Mouse (Mus musculus) lung, postnatal 10 days (tissue): ENCODE measurements around the gene Hist2h2aa1.
"Not testable (repeated sequence)": the region's sequence is repeated elsewhere in the genome, so short reads cannot be mapped to it uniquely, and the experiment has no call there.

Experiments used
- DNase-seq: peaks from one replicate; pipeline ENCODE4 v3.0.0; 2021

Hist2h2aa1 gene

DNA sequence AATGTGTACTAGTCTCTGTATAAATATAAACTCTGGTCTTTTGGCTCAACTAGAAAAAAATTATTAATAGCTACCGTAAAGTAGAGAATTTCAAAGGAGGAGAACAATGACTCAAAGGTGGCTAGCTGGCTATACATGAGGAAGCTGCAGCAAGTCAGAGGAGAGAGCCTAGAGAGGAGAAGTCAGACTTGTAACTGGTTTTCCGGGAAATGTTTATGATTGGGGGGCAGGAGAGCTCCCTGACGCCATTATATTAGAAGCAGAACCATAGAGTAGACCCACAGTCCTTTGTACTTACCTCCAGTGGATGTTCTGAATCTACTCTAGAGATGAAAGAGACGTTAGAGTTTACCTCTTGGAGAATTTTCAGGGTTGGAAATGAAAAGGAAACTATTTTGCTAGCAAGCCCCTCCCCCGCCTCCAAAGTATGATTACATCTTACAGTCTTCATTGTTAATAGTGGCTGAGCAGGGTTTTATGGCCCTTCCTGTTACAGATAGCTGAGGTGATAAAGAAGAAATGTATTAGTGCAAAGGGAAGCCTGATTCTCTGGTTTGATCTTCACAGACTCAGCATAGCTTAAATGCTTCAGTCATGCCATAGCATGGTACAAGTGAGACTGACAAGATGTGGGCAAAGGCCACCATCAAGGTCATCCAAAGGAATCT lies 10.8 kb downstream of the Hist2h2aa1 start:
- DNase-seq: peak; percentile 49

DNA sequence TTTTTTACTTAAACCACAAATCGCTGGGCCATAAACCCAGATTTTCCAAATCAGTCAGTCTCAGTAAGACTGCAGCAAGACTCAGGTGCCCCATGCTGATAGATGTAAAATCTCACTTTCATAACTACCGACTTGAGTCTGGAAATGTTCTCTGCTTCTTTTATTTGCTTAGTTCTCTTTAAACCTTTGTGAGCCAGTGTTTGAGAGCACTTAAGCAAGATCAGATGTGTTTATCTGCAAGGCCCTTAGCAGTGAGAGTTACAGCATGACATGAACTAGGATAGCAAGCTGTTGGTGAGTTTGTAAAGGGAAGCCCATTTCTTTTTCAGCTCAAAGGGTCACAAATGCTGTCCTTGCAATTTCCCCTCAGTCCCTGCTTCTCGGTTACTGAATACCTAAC lies 11.9 kb downstream of the Hist2h2aa1 start:
- no peak for DNase-seq

DNA sequence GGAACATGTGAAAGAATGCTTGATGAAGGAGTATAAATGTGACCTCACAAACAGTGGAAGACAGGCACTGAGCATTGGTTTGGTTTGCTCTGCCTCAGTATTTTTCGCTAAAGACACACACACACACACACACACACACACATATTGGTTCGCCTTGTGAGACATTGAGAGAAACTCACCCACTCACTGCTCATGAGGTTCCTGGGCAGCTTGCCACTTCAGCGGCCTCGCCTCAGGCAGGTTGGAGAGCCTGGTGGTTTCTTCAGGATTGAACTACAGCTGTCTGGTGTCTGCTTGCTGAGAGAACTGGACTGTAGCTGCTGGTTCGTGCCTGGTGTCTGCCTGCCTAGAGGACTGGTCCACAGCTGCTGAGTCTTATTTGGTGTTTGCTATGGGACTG lies 14.9 kb downstream of the Hist2h2aa1 start:
- no peak for DNase-seq

DNA sequence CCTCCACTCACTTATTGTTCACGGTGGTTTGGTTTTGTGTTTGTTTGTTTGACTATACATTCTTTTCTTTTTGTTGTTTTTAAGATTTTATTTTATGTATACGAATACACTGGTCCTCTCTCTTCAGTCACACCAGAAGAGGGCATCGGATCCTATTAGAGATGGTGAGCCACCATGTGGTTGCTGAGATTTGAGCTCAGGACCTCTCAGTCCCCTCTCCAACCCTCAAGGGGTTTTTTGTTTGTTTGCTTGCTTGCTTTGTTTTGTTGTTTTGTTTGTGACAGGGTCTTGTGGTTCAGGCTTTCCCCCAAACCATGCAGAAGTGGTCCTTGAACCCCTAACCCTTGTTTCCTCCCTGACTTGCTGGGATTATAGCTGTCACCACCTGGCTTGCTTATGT lies 16.3 kb downstream of the Hist2h2aa1 start:
- no peak for DNase-seq

DNA sequence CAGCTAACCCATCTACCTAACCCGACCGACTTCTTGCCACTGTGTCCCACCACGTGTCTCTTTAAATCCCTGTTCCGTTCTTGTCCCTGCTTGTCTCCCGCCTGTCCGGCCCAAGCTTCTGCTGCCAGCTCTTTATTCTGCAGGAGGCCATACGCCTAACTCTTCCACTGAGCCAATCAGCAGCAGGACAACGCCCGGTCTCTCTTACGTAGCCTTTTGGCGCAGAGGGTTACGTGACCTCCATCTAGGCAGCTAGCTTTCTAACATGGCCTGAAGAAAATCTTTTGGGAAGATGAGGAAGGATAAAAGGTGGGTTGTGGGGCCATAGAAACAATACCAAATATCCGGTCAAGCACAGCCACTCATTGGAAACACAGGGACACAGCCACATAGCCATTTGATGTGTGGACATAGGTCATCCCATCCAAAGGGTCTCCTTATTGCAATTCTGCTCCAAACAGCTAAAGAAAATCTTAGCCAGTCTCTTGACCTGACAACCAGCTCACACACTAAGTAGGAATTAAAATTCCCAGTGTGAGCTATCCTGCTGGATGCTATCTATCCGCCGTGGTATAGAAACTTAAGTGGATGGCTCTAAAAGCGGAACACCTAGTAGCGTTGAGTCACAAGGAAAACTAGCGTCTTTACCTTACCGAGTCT lies 17.0 kb downstream of the Hist2h2aa1 start:
- peak; percentile 92 for DNase-seq

DNA sequence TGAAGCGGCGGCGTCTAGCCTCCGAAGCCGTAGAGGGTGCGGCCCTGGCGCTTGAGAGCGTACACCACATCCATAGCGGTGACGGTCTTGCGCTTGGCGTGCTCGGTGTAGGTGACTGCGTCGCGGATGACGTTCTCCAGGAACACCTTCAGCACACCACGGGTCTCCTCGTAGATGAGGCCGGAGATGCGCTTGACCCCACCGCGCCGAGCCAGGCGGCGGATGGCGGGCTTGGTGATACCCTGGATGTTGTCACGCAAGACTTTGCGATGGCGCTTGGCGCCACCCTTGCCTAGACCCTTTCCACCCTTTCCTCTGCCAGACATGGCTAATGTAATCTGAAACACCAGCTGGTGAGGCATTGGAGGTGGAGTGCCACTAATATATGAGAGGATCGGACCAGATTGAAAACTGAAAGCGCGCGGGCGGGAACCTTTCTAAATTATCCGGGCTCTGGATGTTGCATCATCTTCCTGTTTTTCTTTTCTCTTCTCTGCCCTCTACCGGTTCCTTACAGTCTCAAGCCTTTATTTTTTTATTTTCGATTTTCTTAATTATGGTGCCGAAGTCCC lies 17.8 kb downstream of the Hist2h2aa1 start, which contains the start of gene Hist2h4:
TSS of gene Hist2h4 (minus strand) at position 333 of the 572 bp plus-strand sequence.
- peak; percentile 98 for DNase-seq

DNA sequence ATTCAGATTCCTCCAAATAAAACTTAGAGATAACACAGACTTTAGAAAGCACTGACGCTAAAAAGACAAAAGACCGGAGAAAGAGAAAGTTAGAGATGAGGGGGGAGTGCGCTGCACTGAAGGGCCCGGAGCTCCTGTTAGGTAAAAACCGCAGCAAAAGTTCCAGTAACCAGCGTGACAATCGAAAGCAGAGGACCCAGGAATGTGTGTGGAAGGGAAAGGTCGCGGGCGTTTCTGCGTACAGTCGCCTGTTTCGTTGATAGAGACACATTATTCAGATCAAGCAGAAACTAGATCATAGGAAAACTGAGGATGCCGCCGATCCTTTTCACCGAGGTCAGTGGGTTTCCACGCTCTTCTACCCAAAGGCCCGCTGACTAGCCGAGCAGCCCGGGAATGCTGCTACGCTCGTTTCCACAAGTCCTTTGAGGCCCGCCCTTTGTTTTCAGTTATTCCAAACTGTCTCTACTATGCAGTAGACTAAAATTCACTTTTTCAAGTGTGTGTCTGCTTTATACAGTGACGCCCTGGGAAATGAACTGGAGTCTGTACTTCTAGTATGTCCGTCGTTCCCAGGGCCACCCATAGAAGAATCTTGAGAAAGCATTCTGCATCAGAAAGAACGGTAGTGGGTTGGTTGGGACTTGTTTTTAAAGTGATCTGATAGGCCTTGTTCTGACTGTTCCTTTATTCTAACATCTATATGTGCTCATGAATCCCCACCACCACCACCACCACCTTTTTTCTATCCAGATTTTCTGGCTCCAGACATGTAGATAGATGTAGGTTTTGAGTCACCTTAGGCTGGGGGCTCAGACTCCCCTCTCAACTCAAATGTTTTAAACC lies 18.5 kb downstream of the Hist2h2aa1 start:
- peak; percentile 66 for DNase-seq

DNA sequence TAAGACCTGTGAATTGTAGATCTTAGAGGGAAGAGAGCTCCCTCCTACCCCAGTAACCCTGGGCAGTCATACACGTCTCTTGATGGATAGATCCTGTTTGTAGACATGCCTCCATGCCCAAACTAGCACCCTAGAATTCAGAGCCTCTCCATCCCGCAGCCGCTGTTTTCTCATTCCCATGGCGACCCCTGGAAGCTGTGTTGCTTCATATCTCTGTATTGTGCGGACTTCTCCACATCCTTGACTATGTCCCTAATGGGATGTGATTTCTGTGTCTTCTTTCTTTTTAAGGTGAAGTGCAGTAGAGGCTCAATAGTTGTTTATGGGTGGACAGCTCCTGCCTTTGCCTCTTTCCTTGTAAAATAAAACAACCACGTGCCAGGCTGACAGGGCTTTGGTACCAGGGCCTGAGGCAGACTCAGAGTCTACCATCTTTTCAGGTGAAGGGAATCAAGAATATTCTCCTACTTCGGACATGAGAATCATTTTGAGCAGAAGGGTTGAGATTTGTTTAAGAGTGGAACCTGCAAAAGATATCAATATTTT lies 19.2 kb downstream of the Hist2h2aa1 start:
- DNase-seq: peak; percentile 26

DNA sequence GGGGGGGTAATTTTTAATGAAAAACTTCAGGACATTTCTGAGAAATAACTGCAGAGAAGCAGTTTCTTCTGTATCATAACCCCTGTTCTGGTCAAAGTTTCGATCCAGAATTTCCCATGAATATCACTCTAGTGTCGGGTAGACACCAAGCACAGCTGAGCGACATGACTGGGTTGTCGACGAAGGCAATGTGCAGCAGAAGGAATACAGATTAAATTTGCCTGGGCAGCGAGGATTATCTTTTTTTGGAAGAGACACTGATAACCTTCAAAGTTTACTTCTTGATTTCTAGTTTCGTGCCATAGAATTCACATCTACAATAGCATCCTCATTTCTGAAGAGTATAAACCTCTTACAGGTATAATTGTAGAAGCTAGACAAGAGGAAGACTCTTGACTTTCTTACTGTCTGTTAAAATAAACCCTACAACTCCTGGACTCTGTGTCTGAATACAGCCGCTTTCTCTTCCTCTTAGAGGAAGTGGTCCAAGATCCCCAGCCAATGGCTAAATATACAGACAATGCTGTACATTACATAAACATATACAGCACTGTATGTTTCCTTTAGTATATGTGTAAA lies 20.9 kb downstream of the Hist2h2aa1 start:
- DNase-seq: no peak

DNA sequence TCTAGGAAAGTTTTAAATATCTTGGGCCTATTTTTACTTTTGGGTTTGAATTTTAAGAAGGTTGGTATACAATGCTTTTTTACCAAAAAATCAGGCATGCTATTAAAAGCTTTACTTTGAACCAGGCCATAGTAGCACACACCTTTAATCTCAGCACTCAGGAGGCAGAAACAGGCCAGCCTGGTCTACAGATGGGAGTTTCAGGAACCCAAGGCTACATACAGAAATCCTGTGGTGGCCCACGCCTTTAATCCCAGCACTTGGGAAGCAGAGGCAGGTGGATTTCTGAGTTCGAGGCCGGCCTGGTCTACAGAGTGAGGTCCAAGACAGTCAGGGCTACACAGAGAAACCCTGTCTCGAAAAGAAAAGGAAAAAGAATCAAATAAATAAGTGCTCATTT lies 22.2 kb downstream of the Hist2h2aa1 start:
- DNase-seq: no peak

DNA sequence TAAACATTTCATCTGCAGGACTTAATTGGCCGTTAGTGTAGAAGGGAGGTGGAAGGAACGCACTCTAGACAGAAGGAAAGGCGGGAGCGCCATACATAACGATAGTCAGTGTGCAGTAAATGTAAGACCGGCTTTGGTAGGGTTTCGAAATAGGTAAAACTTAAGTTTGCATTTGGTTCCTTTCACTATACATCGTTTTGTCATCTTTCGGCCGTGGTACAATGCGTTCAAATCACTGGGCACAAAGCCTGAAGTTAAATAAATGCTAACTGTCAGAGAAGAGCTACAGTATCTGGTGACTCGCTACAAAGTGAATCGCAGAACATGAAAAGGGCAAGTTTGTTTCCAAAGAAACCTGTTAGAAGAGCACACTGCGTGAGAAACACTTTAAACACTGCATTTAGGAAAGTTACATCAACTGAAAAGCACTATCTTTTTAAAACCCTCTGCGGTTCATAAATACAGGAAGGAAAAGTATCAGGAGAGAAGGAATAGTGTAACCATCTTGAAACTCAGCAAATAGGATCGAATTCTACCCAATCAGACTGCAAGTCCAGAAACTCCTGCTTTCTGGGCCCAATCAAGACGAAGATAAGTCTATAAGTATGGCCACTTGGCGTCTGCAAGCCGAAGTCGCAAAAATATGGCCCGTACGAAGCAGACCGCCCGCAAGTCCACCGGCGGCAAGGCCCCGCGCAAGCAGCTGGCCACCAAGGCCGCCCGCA lies 22.9 kb downstream of the Hist2h2aa1 start, which contains the start of gene Hist2h3b:
TSS of gene Hist2h3b (plus strand) at position 604 of the 725 bp plus-strand sequence.
- DNase-seq: peak; percentile 87

DNA sequence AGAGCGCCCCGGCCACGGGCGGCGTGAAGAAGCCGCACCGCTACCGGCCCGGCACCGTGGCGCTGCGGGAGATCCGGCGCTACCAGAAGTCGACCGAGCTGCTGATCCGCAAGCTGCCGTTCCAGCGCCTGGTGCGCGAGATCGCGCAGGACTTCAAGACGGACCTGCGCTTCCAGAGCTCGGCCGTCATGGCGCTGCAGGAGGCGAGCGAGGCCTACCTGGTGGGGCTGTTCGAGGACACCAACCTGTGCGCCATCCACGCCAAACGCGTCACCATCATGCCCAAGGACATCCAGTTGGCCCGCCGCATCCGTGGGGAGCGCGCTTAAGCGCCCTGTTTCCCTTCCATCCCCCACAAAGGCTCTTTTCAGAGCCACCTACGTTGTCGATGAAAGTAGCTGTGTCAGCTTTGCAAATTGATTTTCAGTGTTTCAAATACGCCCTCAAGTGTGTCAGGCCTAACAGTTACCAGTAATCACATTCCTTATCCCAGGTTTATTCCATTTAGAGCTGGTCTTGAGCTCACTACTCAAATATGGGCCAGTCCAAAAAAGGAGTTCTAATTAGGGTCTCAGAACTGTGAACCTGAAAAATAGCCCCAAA lies 23.6 kb downstream of the Hist2h2aa1 start:
- DNase-seq: not testable (repeated sequence)

DNA sequence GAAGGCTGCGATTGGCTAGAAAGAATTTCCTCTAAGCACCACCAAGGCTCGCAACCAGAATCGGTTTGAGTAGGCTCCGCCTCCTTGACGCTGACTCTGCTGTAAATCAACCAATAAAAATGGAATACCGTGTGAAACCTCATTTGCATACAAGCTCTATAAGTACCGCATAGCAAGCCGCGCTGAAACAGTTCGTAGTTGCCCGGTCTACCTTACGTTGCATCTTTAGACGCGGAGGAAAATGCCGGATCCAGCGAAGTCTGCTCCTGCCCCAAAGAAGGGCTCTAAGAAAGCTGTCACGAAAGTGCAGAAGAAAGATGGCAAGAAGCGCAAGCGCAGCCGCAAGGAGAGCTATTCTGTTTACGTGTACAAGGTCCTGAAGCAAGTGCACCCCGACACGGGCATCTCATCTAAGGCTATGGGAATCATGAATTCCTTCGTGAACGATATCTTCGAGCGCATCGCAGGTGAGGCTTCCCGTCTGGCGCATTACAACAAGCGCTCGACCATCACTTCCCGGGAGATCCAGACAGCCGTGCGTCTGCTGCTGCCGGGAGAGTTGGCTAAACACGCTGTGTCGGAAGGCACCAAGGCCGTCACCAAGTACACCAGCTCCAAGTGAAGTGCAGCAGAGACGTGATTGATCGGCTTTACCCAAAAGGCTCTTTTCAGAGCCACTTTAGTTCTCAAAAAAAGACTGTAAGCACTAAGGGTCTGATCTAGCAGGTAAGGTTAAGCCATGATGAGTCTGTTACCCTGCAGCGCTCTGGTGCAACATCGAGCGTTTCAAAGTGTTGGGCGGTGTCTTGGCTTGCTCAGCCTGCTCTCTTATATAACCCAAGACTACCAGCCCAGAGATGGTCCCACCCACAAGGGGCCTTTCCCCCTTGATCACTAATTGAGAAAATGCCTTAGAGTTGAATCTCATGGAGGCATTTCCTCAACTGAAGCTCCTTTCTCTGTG lies 24.5 kb downstream of the Hist2h2aa1 start, which contains the start of gene Hist2h2bb:
TSS of gene Hist2h2bb (plus strand) at position 242 of the 964 bp plus-strand sequence.
- peak; percentile 95 for DNase-seq

DNA sequence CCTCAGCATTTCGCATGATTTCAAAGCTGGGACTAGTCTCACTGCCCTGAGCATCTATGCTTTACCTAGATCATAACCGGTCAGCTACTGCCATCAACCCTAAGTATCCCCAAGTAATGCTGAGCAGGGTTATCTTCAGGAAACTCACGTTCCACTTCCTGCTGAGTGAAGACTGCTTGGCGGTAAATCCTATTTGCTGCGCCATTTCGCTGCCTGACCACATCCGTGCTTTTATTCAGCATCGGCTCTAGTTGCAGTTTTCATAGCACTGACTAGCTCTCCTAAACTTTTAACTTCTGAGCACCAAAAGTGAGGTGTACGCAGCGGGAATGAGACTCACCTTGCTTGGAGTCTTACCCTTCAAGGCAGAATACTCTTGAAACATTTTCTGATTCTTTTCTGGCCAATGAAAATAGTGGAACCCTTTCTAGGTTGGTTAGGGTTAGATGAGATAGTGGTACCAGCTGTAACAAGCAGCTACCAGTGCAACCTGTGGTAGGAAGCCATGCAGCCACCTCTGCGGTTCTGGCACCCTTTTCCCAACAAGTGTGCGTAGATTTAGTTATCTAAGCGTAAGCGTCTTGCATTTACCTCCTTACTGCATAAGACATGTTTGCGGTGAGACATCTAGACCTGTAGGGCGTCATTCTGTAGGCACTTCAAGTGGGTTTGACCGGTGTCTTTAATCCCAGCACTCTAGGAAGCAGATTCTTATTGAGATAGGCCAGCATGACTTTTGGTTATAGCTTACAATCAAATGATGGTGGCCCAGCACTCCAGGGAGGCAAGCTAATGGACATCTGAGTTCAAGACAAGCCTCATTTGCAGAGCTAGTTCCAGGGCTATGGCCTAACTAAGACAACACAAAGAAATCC lies 28.5 kb downstream of the Hist2h2aa1 start:
- no peak for DNase-seq

DNA sequence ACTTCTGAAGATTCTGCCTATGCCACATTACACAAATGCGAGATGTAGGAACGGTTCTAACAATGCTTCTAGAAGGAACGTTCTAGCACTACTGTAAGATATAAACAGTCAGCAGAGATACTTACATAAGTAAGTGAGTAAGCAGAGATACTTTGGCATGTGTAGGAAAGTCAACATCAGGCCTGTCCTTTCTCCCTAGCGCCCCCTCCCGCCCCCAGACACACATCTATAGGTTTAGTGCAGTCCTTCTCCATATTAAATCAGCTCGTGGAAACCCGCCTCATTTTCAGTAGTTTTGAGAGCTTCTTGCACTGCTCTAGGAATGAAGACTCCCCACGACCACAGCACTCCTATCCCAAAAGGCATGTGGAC lies 32.1 kb downstream of the Hist2h2aa1 start:
- peak; percentile 48 for DNase-seq

DNA sequence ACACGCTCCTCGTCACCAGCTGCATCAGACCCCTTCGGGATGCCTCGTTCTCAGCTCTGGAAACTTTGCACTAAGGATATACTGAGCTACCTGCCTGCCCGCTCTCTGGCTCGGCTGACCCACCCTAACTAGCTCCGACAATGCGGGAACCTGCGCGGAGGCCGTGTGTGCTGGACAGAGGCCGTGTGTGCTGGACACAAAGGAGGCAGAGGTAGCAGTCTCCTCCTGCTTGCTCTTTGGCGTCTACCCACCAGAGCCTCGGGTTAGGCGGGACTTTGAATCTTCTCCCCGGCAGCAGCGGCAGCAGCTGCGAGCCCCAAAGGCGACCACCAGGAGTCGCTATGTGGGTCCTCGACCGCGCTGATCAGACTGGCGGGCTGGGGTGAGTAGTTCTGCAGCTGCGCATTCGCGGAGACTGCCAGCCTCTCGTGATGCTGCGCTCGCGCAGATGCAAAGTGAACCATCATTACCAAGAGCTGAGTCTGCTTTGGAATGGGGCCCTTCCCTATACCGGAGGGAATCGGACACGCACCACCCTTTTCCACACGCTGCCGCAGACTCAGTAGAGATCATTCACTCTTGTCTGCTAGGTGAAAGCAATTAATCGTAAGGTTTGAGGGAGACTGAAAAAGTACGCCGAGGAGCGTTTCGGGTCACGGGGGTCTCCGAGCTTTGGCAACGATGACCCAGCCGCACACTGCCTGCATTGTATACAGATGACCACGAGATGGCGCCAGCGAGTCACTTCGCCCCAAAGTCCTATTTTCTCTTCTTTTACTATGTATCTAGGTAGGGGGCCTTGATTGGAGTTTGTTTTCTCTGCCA lies 32.7 kb downstream of the Hist2h2aa1 start:
- DNase-seq: peak; percentile 96

DNA sequence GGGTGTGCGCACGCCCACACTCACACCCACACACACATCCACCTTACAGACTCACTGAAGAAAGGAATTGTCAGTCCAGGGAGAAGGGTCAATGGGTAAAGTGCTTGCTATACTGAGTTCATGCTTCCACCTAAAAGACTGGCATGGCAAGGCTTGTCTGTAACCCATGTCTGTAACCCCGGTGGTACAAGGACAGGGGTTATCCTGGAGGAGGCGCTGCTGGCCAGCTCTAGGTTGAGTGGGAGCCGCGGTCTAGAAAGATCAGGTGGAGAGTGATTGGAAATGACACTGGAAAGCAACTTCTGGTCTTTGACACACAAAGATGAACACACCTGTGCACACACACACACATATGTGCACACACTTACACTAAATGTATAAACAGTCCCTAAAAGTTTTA lies 35.4 kb downstream of the Hist2h2aa1 start:
- no peak for DNase-seq

DNA sequence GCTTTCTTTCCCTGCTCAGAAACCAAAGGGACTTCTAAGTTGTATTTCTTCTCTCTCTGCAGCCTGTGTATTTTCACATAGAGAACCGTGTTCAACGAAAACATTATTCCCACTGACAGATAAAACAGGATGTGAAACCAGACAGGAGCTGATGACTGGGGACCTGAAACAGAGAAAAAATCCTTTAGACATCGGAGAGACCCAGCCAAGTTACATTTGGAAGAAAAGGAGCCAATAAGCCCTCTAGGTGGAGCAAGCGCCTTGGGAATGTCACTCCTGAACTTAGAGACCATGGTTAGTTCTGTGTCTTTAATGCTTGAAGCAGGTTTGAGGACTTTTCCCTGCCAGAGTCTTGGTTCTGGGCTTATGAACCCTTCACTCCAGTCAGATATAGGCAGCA lies 39.2 kb downstream of the Hist2h2aa1 start:
- DNase-seq: peak; percentile 51
